Mouse (Mus musculus) heart, postnatal 10 days (tissue): ENCODE measurements at regions not wholly inside any gene's neighbourhood (a gene's known extent, or its start where the extent isn't known, plus 50 kb on each side); places are given as distances from the start of the nearest gene placed in this dataset.
A peak's percentile ranks its signal among the peaks of the same experiment; 100 is the strongest.

ENCODE experiments used
- DNase-seq, 2 experiments: peaks; one replicate each; pipeline ENCODE4 v3.0.0; 2021
- intact Hi-C: fragments of 180-260 bp; cut with DNase I; formaldehyde crosslinking; loops from one replicate; pipeline ENCODE4 v1.15.1; 2025

DNA sequence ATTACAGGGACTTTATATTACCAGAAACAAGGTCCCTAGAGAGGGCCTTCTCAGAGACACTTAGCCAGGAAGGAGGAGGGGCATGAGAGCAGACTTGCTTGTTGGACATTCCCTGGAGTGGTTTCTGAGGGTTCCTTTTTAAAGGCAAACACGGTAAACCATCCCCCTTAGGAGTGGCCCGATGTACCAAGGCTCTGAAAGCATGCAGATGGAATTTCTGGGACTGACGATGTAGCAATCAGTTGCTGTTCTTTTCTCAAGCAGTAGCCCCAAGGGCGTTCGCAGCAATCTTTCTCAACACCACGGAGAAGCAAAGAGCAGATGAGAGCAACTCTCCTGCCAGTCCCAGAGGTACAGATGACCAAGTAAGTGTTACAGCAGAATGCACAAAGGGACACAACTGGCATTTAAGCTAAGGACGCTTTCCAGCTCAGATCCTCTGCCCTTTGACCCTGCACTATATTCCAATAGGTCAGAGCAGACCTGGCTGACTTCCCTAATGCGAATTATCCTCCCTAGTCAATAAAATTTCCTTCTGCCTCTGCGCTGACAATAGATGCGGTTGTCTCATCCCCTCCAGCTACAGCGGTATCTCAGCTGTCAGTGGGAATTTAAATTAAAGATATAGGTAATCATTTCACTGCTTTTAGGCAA is 295.7 kb upstream of the Slc24a5 start:
- intact Hi-C loops = loop anchor here (5.0 kb wide), 1 partner anchor 155 kb away; no protein-coding TSS in a partner anchor

DNA sequence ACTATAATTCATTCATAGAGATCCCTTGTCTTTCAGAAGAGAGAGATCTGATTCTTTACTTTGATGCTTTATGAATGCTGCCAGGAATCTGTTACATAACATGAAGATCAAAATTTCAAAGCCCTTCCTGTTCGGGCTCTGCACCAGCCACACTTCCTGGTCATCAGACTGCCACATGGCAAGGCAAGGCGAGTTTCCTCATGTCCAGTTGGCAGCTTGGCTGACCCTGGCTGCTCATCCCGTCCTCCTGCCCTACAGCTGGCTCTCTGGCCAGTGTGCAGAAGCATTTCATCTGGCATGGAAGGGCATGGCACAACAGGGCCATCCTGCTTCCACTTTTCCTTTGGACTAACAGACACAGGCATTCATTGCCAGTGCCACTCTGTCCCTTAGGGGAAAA is 292.2 kb upstream of the Slc24a5 start:
- no peak for DNase-seq
- intact Hi-C loops = no loop called here

More for the DNA sequence above, 295.7 kb upstream of the Slc24a5 start:
- peak; percentile 13 to 20 for DNase-seq

DNA sequence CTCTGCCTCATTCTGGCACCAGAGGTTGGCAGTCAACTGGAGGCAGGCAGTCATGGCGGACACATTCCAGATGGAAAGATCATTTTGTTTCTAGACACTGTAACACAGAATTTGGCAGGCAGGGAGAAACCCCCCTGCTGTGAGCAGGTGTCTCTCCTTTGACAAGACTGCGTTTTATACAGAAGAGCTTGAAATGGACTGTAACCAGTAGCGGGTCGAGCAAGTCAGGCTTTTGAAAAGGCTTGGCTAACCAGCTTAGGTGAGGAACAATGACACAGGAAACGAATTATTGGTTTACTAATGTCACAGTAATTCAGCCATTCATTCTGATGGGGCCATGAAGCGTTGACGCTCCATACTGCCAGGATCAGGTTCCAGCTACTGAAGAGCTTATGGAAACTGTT is 275.3 kb upstream of the Slc24a5 start:
- intact Hi-C loops = no loop called here
- no peak for DNase-seq

DNA sequence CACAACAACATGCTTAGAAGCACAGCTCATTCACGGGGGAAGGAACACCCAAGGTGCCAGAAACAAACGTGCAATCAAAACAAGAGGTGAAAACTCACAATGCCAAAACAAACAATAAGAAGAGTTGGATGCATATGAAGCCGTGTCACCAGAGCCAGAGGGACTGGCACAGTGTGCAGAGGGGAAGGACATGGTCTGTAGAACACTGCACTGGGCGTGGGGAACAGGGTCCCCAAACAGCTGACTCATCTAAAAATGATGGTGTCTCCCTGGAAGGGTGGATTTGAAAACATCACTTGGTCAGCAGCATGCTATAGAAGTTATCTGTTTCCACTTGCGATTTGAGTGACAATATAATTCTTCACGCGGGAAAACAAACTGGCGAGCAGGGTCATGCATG is 256.2 kb upstream of the Slc24a5 start:
- DNase-seq = no peak
- intact Hi-C loops = no loop called here

DNA sequence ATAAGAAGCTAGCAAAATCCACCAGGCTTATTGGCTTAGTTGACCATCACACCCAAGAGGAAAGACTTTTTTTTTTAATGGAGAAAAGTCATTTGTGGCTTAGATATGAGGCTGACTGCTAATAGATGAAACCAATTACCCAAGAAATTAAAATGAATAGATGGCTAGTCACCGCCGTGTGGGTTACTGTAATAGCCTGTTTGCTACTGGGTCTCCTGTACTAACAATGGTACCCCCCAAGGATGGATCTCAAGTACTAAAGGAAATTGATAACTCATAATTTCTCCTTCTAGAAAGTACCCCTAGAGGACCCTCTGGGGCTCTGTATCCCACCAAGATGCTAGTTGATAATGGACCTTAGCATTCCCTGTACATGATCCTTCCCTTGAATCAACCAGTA is 251.1 kb upstream of the Slc24a5 start:
- intact Hi-C loops = no loop called here

DNA sequence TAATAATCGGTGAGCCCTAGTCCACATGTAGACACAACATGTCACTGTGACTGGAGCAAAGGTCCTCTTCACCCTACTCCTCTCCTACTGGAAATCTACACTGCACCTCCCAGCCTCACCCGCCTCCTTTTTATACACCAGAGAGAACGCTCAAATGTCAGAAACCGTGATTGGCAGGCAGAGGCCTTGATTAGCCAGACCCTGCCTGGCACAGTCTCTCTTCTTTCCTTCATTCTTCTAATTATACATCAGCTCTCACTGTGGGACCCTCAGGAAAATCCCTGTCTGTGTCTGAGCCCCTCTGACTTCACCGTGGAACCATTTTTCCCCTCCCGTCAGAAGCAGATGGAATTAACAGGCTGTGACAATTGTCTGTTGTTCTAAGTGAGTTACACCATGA is 248.1 kb upstream of the Slc24a5 start:
- no peak for DNase-seq
- intact Hi-C loops = no loop called here

More for the DNA sequence above, 251.1 kb upstream of the Slc24a5 start:
- DNase-seq = no peak

DNA sequence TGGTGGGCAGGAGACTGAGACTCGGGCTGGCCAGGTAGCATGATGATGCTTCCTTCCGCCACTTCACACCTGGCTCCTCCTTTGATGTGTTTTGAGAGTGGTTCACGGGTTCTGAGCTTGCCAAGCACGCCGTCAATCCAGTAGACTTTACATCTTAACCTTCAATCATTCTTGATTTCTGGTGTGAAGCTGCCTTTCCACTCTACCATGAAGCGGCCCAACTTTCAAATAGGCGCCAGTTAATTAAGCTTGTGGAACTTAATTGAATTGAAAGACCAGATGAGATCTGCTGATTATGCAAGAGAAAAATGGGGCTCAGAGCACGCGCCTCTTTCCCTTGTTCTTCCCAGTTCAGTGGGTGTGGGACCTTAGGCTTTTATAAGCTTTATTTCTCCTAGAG is 247.1 kb upstream of the Slc24a5 start:
- no peak for DNase-seq
- intact Hi-C loops = no loop called here

DNA sequence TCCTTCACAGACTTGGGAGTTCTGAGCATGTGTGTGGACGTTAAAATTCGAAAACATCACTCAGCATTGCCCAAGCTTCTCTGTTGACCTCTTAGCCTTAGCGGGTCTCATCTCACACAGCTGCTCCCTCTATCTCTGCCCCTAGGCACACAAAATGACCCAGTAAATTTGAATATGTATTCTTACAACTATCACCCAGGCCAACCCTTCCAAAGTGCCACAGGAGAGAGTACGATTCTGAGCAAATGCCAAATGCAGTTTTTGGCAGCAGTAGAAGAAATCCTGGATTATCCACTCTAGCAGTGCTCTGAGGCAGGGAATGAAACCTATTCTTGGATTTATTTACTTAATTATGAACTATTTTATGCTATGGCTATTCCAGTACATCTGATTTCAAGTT is 246.6 kb upstream of the Slc24a5 start:
- intact Hi-C loops = no loop called here
- DNase-seq = no peak

DNA sequence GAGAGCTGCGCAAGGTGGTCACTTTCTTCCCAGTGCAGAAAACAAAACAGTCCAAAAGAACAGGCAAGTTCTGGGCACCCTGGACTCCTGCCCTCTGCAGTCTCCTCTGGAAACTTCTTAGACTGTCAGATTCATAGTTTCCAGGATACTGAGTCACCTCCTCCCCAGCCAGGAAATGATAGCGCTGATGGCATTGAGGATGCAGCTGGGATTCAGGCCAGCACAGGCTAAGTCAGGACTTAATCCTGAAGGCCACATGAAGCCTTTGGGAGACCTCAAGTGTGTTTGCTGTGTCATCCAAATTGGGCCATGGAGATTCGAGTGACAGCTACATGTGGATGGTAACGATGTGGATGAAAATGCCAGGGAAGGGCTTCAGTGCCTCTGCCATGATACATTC is 219.1 kb upstream of the Slc24a5 start:
- intact Hi-C loops = loop anchor here (5.0 kb wide), 1 partner anchor 142 kb away; no protein-coding TSS in a partner anchor
- DNase-seq = peak; percentile 41 to 57

DNA sequence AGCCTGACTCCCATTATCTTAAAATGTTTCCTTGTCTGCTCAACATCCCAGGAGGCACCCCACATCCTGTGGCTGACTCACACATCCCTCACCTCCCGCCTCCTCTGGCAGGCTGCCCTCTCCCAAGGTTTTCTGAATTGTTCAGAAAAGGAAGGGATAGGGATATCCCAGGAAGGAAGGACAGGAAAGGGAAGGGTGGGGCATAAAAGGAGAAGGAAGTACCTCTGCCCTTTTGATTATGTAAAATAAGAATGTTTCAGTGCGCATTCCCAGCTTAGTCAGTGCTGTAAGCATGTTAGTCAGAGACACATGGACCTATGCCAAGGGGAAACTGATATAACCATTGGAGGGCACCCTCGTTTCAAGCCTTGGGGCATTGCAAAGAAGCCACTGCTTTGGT is 209.4 kb upstream of the Slc24a5 start:
- DNase-seq = peak; percentile 89 to 90
- intact Hi-C loops = loop anchor here (1.0 to 5.0 kb wide), 4 partner anchors 44 to 242 kb away; no protein-coding TSS in a partner anchor

DNA sequence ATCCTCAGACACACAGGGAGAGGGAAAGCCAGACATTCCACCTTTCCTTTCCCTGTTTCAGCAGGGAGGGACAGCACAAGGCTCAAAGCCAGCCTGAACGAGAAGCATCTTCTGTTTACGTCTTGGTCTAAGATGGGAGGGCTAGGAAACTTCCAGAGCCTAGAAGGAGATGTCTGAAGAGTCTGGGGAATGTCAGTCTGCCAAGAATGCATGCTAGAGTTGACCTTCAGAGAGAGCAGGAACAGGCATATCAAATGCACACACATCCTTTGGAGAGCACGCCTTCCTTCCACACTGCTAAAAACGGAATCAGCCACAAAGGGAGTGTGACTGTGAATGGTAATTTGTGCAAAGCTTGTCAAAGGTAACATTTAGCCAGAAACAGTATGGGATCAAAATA is 179.7 kb upstream of the Slc24a5 start:
- peak in 1 of 2 experiments; percentile 12 for DNase-seq
- intact Hi-C loops = no loop called here

DNA sequence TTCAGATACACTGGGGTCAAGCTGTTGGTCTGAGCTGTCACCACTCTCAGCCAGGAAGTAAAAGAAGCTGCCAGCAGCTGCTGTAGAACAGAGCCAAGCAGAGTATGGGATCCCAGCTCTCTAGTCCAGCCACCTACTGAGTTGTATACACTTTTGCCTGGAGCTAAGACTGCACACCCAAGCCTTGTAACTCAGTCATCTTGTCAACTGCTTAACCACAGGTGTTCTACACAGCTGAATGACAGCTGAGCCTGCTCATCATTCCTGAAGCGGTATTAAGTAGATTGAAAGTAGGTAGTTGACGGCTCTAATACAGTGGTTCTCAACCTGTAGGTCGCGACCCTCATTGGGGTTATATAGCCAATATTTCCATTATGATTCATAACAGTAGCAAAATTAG is 172.9 kb upstream of the Slc24a5 start:
- intact Hi-C loops = no loop called here
- no peak for DNase-seq

DNA sequence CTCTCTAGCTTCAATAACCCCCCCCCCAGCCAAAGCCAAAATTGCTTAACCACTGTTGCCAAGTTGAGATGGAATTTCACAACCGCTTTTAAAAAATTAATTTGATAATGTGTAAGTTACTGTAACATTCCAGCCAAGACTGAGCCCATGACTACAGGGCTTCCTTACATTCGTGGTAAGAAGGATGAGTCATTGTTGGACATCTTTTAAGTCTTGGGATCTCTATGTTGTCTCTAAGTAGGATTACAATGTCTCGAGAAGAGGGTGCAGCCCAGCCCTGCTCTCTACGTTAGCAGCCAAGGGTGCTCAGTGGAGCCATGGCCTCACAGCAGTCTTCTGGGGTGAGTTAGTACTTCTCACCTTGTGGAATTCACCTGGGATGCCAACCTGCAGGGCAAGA is 164.4 kb upstream of the Slc24a5 start:
- no peak for DNase-seq
- intact Hi-C loops = loop anchor here (5.0 kb wide), 1 partner anchor 46 kb away; no protein-coding TSS in a partner anchor

DNA sequence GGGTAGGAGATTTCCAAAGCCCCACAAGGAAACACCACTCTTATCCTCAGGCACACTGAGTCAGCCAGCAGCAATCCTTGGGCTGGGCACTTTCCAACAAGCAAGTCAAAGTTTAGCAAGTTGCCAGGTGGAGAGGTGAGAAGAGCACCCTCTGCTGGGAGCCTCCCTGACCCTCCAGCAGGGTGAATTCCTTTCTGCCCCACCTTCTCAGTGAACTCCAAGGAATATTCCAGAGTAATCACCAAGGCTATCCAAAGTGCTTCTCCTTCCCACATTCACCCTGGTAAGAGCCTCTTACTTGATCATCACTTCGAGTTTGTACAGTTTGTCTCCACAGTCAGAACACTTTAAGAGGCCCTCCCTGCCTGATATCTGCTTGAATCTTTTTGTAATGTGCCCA is 162.8 kb upstream of the Slc24a5 start:
- intact Hi-C loops = loop anchor here (5.0 kb wide), 1 partner anchor 298 kb away; no protein-coding TSS in a partner anchor
- peak in 1 of 2 experiments; percentile 25 for DNase-seq

DNA sequence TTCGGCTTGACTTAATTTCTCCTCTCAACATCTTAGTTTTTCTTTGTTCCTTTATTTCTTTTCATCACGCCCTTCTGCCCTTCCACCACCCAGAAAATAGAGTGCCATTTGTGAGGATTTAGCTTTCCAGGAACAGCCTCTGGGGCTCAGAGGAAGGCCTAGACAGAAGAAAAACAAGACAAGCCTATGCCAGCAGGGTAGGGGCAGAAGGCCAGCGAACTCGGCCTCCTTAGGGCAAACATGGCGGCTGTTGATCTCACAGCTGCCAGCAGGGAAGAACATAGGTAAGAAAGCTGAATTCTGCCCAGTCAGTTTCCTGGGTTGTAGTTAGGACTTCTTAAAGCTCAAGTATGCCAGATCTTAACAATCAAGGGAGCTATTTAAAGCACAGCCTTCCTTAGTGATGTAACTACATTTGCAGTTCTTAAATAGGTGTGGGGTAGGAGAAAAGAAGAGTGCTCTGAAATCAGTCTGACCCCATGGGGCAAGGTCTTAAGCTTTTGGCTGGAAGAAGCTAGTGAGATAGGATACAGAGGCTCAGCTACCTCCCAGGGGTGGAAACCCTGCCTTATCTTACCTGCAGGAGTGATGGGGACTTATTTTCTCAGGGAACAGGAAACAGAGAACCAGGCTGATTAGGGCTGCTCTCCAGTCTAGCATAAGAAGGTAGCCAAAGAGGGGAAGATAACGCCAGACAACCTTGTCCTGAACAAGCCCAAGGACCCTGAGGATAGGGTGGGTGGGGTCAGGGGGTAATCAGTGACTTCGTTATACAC is 148.8 kb upstream of the Slc24a5 start:
- DNase-seq = no peak

DNA sequence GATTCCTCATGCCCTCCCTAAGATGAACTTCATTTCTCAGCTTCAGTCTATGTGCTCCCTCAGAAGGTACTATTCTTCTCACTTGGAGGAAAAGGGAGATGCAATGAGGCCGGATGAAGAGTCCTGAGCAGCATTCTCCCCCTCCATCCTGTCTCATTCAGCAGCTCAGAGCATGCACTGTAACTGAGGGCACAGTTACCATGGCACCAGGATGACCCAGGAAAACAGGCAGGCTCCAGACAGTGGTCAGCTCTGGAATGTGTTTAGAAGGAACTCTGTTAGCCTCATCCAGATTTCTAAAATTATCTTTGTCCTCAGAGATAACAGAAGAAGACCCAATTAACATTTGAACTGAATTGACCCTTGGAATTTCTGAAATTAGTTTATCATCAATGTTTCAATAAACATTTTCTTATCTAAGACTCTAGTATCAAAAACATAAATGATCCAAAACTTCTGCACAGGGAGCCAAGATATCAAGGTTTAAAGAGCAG is 148.1 kb upstream of the Slc24a5 start:
- intact Hi-C loops = no loop called here
- peak in 1 of 2 experiments; percentile 12 for DNase-seq

More for the DNA sequence above, 148.8 kb upstream of the Slc24a5 start:
- intact Hi-C loops = no loop called here

DNA sequence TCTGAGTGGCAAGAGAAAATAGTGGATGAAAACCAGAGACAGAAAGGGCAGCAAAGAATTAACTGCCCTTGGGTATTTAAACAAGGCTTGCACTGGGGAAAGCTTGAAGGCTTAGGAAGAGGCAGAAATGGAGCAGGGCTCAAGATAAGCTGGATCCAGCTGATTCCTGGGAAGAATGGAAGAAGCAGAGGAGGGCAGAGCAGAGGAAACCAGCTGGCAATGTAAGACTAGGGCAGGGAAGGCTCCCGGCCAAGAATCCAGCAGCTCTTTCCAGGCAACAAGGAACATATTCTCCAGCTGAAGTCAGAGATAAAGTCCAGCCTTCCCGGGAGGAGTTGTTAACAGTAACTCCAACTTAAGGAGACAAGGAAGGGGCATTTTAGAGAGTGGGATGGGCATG is 147.7 kb upstream of the Slc24a5 start:
- DNase-seq = peak; percentile 56 to 70
- intact Hi-C loops = no loop called here

DNA sequence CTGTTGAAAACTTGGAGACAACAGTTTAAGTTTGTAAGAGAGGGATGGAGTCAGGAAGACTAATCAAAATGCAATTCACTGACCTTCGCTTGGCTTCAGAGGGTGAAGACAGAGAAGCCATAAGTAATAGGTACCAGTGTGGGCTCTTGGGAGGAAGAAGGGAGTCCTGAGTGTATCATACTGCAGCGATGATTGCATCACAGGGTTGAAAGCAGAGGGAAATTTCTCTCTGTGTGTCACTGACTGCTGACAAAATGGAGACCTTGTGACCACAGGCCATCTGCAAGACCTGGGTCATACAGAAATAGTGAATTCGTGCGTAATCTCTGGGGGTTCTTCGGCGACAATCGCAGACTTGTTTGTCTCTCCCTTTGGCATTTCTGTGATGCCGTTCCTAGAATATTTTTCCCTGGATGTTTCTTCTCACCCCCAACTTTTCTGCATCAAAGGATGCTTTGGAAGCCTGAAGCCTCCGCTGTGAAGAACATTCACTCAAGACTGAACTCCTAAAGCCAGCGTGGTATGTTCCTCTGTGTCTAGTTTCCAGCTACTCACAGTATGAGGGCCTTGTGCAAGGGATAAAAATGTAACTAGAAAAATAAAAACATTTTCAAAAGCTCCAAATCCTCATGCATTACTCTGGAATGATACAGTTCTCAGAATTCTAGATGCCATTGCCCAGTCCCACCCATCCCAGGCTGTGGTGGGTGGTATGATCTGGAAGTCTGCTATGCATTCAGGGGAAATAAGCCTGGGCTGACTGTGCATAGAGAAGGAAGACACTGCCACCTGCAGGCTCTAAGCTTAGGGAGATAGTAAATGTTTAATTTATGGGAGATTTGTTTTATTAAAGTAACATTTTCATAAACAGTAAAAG is 139.8 kb upstream of the Slc24a5 start:
- intact Hi-C loops = loop anchor here (1.0 to 5.0 kb wide), 8 partner anchors 70 to 1616 kb away; no protein-coding TSS in a partner anchor
- DNase-seq = peak; percentile 76 to 83

DNA sequence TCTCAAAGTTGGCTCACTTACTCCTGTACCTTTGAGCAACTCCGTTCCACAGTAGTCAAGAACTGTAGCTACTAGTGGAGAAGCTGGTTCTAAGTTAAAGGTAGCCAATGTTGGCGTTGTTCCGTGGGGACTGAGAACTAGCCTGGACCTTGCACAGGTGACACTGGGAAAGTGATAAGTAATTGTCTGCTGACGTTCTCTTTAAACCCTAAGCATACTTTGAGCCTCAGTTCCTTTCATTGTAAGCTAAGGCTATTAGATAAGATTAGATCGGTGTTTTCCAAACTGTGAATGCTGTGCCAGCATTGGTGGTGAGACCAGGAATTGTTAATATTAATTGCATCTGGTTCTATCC is 139.2 kb upstream of the Slc24a5 start:
- intact Hi-C loops = loop anchor here (1.0 to 5.0 kb wide), 8 partner anchors 70 to 1616 kb away; no protein-coding TSS in a partner anchor
- no peak for DNase-seq

DNA sequence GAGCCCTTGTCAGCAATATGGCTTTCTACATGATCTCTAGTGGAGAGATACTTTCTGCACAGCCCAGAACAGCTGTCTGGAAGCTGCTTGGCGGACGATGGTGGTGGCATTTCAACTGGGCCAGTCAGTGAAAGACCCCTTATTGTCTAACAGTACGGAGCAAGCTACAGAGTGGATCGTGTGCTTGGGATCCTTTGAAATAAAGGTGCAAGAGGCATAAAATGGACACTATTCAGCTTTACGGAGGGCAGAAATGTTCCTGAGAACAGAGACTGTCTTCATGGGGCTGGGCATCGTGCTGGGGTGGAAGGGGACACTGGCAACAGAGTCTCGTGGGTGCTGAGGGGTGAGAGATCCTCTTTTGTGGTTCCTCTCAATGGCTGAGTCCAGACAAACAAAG is 137.2 kb upstream of the Slc24a5 start:
- DNase-seq = no peak
- intact Hi-C loops = no loop called here

DNA sequence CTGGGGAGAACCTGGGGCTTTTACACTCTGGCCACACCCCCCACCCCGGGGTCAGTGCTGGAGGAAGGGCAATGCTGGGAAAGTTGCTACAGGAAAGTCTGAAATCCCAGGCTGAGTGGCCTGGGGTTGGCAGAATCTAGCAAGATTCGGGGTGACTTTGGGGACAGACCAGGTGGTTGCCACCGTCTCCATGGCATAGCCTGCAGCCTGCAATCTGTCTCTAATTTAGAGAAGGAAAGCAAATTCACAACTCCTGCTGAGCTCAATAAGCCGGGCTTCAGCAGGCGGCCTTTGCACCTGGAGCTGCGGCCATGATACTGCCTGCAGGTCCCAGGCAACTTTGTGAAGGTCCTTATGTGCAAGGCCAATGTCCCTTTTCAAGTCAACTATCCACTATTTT is 135.4 kb upstream of the Slc24a5 start:
- DNase-seq = no peak
- intact Hi-C loops = no loop called here
